Mouse (Mus musculus) cerebellum, postnatal 4 days (tissue): Measurements from ENCODE around the gene Gm36079.
"Not testable (repeated sequence)": the region's sequence is repeated elsewhere in the genome, so short reads cannot be mapped to it uniquely, and the experiment has no call there.

ENCODE experiments used
- DNase-seq, 2 experiments: peaks; one replicate each; pipeline ENCODE4 v3.0.0; 2022; ENCODE audit warnings: low spot score in 2 of 2, mixed read lengths in 1 of 2

Gene Gm36079

DNA sequence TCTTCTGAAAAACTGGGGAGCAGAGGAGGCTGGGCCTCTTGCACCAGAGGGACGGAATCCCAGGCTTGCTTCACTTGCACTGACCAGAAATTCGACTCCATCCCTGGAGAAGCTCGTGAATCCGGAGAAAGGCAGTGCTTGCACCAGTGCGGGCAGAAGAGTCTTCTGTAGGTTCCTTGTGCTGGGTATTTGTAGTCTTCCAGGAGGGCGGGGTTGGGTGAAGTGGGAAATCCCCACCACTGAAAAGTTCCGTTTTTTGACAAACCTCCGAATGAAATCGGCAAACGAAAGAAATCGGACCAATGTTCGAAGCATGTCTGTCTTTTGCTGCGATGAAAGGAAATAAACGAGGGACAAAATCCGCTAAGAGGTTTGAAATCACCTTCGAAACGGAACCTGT lies at the start of gene Gm36079:
Gm36079 (minus strand) TSS at position 101 of the 400 bp plus-strand sequence.
- not testable (repeated sequence) for DNase-seq

DNA sequence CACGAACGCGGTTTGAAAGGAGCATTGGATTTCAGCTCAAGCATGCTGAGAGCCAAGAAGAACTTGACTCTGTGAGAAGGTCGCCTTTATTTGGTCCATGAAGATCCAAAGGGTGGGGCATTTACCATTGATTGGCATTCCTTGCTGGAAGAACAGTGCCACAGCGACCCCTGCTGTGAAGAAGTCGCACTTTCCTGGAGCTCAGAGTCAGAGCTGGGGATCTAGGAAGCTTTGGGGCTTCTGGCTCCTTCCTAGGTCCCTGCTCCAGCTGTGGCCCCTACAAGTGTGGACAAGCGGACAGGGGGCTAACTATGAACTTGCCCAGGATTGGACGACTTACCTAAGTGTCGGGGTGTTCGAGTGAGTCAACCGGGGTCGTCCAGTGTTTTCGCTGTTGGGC lies 44.1 kb upstream of the Gm36079 start:
- not testable (repeated sequence) for DNase-seq

DNA sequence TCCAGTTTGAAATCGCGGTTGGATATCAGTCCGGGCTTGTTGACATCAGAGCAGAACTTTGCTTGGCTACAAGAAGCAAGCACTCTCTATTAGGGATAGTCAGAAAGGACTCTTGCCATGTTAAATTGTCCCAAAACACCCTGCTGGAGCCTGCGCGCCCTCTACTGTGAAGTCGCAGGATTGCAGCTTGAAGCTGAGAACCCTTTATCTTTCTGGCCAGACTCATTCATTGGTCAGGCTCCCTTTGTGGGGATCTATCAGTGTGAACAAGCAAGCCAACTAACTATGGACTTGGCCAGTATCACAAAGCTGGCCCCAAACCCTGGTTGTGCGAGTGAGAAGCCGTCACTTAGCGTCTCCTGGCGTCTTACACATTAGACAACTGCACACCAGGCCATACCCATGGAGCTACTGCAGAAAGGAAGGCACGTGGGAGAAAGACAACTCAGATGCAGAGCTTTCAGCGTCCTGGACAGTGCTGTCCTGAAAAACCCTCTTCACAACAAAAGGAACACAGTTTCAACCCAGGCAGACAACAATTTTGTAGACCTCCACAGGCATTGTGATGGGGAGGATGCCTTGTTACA lies 43.3 kb upstream of the Gm36079 start:
- not testable (repeated sequence) for DNase-seq

DNA sequence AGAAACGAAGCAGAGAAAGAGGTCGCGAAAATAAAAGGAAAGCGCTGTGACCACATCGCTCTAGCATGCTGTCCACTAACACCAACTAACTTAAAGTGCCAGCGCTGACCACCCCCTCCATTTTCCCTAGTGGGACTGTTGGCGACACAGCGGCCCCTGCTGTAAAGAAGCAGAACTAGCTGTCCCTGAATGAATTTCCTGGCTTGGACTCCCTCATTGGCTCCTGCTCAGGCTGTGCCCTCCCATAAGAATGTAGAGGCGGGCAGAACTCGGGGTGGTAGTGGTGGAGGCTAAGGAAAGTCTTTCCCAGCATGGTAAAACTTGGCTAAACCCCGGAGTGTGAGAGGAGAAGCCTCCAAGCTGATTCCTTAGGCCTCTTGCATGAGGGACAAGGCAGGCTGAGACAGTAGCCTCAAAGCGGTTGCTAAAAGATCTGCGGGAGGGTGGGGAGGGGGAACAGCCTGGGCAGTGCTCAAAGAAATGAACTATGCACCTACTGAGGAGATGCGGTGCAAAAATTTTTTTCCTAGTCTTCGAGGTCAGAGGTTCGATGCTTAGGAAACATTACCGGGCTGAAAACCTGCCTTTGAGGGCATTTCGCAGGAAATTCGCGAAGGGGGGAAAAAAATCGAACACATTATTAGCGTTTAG lies 36.8 kb upstream of the Gm36079 start:
- not testable (repeated sequence) for DNase-seq

DNA sequence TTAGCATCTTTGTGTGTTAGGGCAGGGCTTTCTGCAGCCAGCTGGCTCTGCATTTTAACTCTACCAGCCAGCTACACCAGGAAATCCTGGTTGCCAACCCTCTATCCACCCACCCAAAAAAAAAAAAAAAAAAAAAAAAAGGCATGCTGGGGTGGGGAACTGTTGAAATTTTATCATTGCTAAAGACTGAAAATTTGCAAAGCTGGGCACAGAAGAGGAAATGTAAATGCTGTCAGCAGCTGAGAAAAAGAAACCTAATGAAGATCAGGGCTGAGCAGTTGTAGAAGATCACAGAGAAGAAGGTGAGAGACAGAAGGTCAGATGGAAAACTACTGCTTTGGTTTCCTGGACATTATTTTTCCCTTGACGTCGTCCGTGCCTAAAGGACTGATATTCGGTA lies 36.1 kb upstream of the Gm36079 start:
- DNase-seq: not testable (repeated sequence)

DNA sequence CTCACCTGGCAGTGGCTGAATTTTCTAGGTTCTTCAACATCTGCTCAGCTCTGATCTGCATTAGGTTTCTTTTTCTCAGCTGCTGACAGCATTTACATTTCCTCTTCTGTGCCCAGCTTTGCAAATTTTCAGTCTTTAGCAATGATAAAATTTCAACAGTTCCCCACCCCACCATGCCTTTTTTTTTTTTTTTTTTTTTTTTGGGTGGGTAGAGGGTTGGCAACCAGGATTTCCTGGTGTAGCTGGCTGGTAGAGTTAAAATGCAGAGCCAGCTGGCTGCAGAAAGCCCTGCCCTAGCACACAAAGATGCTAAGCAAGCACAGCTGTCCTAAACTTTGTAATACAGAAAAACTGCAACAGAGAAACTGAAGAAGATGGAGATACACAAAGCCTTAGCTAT lies 25.3 kb upstream of the Gm36079 start, which contains the start of gene Gm21188:
Gm21188 (minus strand) TSS at position 110 of the 400 bp plus-strand sequence.
- not testable (repeated sequence) for DNase-seq

DNA sequence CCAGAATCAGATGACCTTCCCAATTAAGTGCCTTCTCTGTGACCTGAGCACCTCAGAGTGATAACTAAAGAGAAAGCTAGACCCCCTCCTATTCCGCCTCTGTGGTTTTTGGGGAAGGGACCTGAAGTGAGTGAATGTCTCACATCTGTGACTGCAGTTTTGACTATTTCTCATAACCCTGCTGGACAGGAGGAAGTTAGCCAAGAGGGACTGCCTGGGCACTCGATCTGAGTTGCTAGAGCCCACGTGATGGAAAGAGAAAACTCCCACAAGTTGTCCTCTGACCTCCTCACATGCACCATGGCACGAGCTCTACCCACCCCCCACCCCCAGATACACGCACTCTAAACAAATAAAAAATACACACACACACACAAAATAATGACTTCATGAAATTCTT lies 21.8 kb upstream of the Gm36079 start:
- not testable (repeated sequence) for DNase-seq

DNA sequence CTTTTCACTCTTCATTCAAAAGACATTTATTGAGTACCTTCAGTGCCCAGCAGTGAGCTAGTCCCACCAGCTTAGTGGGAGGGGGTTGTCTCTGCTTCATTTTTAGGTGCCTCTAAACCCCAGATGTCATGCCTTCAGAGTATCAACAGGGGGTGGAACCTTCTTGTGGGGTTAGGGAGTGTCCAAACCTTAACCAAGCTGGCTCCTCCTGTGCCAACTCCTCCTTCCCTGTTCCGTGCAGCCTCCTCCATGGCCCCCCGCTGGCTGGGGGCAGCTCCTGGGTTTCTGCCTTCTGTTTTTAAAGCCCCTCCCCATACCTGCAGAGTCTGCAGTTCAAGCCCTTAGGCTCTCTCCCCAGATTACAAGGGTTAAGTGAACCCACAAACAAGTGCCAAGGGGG lies 21.4 kb upstream of the Gm36079 start:
- not testable (repeated sequence) for DNase-seq

DNA sequence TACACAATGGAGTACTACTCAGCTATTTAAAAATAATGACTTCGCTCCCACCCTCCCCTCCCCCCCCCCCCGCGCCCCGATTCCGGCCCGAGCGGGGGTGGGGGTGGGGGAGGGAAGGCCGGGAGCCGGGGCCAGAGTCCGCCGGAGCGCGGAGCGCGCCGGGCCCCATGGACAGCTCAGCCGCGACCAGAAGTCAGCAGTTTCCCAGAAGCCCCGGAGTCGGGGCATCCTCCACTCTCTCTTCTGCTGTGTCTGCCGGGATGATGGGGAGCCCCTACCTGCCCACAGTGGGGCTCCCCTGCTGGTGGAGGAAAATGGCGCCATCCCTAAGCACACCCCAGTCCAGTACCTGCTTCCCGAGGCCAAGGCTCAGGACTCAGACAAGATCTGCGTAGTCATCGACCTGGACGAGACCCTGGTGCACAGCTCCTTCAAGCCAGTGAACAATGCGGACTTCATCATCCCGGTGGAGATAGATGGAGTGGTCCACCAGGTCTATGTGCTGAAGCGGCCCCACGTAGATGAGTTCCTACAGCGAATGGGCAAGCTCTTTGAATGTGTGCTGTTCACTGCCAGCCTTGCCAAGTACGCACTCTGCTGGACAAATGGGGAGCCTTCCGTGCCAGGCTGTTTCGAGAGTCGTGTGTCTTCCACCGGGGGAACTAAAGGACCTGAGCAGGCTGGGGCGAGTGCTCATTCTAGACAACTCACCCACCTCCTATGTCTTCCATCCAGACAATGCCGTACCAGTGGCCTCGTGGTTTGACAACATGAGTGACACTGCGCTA lies 19.8 kb upstream of the Gm36079 start:
- DNase-seq: not testable (repeated sequence)

DNA sequence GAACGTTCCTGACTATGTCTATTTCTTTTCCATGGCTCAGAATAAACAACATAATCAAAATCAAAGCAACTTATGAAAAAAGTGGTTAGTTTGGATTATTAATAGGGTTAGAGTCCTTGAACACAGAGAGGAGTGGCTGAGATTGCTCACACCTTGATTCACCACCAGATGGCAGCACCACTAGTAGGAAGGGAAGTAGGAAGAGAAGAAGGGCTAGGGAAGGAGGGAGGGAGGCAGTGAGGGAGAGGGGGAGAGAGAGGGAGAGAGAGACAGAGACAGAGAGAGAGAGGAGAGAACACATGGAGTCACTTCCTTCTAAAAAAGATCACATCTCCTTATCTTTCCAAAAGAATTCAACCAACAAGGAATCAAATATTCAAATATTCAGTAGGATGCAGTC lies 14.3 kb upstream of the Gm36079 start:
- DNase-seq: peak; percentile 41 to 52

DNA sequence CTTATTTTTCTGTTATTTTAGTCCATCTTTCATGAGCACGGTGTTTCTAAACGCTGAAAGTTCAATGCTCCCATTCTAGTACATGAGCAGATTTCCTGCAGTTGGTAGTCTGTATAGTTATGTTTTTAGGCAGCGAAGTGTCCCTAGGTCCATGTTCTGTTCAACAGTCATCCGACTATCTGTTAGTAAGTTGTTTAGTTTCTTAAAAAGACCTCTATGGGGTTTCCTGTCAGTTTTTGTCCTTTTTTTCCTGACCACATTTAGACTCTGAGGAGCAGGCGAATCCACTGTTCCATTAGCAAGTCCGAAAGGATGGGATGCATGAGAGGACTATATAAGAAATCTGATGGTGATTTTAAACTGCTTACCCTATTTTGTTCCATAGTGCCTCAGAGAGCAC lies 11.1 kb upstream of the Gm36079 start:
- not testable (repeated sequence) for DNase-seq

DNA sequence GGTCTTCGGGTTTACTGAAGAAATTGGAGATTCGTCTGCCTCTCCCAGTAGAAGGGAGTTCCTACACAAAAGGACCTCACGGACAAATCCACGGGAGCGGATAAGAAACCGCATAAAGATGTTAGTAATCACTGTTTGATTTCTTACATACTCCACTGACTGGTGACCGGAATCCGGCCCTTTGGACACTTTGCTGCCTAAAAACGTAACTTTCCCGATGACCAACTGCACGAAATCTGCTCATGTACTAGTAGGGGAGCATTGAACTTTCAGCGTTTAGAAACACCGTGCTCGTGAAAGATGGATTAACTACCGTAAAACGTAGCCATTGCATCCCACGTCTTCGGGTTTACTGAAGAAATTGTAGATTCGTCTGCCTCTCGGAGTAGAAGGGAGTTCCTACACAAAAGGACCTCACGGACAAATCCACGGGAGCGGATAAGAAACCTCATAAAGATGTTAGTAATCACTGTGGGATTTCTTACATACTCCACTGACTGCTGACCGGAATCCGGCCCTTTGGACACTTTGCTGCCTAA lies 9.8 kb upstream of the Gm36079 start:
- DNase-seq: not testable (repeated sequence)

DNA sequence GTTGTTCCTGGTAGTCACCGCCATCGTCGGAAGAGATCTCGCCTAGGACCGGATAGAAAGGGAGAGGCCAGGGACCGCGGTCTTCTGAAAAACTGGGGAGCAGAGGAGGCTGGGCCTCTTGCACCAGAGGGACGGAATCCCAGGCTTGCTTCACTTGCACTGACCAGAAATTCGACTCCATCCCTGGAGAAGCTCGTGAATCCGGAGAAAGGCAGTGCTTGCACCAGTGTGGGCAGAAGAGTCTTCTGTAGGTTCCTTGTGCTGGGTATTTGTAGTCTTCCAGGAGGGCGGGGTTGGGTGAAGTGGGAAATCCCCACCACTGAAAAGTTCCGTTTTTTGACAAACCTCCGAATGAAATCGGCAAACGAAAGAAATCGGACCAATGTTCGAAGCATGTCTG lies 8.3 kb upstream of the Gm36079 start:
- DNase-seq: peak in 1 of 2 experiments; percentile 25

DNA sequence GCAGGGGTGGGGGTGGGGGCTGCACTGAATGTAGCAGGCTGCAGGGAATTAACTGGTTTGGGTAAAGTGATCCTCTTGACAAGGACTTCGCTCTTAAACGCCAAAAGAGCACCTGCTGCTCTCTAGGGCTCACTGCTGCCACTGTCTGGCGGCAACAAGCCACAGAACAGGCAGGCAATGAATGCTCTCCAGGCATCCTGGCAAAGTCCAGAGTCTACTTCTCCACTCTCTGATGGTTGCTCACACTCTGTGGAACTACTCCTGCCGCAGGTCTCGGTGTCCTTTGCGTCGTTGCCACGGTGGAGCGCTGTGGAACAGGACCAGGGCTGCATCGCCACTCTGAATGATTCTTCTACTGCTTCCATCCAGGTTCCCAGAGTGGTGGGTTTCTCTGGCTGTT lies 7.8 kb upstream of the Gm36079 start:
- not testable (repeated sequence) for DNase-seq

DNA sequence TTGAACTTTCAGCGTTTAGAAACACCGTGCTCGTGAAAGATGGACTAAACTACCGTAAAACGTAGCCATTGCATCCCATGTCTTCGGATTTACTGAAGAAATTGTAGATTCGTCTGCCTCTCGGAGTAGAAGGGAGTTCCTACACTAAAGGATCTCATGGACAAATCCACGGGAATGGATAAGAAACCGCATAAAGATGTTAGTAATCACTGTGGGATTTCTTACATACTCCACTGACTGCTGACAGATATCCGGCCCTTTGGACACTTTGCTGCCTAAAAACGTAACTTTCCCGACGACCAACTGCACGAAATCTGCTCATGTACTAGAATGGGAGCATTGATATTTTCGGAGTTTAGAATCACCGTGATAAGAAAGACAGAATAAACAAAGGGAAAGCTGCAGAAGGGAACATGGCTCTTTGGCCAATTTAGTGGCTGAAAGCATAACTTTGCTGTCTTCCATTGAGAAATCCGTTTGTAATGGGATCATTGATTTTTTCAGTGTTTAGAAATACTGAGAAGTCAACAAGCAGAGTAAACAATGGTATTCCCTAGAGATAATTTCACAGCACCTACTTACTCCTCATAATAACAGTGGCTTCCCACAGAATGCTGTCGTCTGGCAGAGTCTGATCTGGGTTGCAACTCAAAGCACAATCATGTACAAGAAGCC lies 6.8 kb upstream of the Gm36079 start:
- peak; percentile 35 to 56 for DNase-seq

DNA sequence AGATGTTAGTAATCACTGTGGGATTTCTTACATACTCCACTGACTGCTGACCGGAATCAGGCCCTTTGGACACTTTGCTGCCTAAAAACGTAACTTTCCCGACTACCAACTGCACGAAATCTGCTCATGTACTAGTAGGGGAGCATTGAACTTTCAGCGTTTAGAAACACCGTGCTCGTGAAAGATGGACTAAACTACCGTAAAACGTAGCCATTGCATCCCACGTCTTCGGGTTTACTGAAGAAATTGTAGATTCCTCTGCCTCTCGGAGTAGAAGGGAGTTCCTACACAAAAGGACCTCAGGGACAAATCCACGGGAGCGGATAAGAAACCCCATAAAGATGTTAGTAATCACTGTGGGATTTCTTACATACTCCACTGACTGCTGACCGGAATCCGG lies 4.9 kb upstream of the Gm36079 start:
- DNase-seq: not testable (repeated sequence)

DNA sequence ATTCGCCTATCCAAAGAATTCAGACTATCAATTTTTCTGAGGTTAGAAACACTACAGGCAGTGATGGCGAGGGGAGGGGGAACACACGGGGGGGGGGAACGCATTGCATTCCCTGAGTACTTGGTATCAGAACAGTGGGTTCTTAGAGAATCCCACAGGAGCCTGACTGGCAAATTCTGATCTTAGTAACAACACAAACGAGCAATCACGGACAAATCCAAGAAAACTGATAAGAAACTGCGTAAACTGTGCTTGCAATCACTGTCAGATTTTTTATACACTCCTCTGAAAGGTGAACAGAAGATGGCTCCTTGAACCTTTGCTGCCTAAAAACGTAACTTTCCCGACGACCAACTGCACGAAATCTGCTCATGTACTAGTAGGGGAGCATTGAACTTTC lies 557 bp upstream of the Gm36079 start:
- DNase-seq: peak in 1 of 2 experiments; percentile 11

DNA sequence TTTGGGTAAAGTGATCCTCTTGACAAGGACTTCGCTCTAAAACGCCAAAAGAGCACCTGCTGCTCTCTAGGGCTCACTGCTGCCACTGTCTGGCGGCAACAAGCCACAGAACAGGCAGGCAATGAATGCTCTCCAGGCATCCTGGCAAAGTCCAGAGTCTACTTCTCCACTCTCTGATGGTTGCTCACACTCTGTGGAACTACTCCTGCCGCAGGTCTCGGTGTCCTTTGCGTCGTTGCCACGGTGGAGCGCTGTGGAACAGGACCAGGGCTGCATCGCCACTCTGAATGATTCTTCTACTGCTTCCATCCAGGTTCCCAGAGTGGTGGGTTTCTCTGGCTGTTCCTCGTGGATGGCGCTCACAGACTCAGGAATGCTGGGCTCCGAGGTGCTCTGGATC lies 438 bp downstream of the Gm36079 start:
- peak in 1 of 2 experiments; percentile 14 for DNase-seq

DNA sequence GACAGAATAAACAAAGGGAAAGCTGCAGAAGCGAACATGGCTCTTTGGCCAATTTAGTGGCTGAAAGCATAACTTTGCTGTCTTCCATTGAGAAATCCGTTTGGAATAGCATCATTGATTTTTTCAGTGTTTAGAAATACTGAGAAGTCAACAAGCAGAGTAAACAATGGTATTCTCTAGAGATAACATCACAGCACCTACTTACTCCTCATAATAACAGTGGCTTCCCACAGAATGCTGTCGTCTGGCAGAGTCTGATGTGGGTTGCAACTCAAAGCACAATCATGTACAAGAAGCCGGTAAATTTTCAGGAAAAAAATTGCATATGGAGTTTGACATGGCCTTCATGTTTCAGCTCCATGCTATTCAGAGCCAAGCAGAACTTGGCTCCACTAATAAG lies 1.2 kb downstream of the Gm36079 start:
- peak in 1 of 2 experiments; percentile 23 for DNase-seq

DNA sequence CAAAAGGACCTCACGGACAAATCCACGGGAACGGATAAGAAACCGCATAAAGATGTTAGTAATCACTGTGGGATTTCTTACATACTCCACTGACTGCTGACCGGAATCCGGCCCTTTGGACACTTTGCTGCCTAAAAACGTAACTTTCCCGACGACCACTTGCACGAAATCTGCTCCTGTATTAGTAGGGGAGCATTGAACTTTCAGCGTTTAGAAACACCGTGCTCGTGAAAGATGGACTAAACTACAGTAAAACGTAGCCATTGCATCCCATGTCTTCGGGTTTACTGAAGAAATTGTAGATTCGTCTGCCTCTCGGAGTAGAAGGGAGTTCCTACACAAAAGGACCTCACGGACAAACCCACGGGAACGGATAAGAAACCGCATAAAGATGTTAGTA lies 1.8 kb downstream of the Gm36079 start:
- not testable (repeated sequence) for DNase-seq

DNA sequence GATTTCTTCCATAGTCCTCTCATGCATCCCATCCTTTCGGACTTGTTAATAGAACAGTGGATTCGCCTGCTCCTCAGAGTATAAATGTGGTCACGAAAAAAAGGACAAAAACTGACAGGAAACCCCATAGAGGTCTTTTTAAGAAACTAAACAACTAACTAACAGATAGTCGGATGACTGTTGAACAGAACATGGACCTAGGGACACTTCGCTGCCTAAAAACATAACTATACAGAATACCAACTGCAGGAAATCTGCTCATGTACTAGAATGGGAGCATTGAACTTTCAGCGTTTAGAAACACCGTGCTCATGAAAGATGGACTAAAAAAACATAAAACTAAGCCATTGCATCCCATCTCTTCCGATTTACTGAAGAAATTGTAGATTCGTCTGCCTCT lies 2.2 kb downstream of the Gm36079 start:
- not testable (repeated sequence) for DNase-seq

DNA sequence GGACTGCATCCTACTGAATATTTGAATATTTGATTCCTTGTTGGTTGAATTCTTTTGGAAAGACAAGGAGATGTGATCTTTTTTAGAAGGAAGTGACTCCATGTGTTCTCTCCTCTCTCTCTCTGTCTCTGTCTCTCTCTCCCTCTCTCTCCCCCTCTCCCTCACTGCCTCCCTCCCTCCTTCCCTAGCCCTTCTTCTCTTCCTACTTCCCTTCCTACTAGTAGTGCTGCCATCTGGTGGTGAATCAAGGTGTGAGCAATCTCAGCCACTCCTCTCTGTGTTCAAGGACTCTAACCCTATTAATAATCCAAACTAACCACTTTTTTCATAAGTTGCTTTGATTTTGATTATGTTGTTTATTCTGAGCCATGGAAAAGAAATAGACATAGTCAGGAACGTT lies 5.3 kb downstream of the Gm36079 start:
- not testable (repeated sequence) for DNase-seq
